Mouse (Mus musculus) embryonic facial prominence, embryonic 12.5 days (tissue): ENCODE measurements around the gene Ahnak. TPM values are rescaled to one million over a fixed set of nuclear protein-coding genes. Genes with fewer than 3 reads are reported as not detected.

Experiments used
- ATAC-seq: fragments of 200-750 bp; cut with Nextera tagmentation; 2 replicates; pipeline ENCODE4 v1.8.0; 2017; ENCODE audit not compliant: insufficient number of reproducible peaks, insufficient read depth, low FRiP score, low TSS enrichment
- H3K27ac ChIP-seq: fragments of 300-500 bp; sonication (generic); 2 replicates; pipeline ENCODE4 v1.5.1; 2016; ENCODE audit warnings: mild to moderate bottlenecking
- H3K27me3 ChIP-seq: fragments of 300-500 bp; sonication (generic); 2 replicates; pipeline ENCODE4 v1.6.1; 2016; ENCODE audit warnings: mild to moderate bottlenecking, moderate library complexity
- H3K36me3 ChIP-seq: fragments of 300-500 bp; sonication (generic); 2 replicates; pipeline ENCODE4 v1.6.1; 2016; ENCODE audit warnings: mild to moderate bottlenecking
- H3K4me1 ChIP-seq: fragments of 300-500 bp; sonication (generic); 2 replicates; pipeline ENCODE4 v1.6.1; 2016
- H3K4me2 ChIP-seq: fragments of 300-500 bp; sonication (generic); replicated peaks from 2 replicates; pipeline ENCODE4 v1.6.1; 2016; ENCODE audit warnings: mild to moderate bottlenecking, moderate library complexity
- H3K4me3 ChIP-seq: fragments of 300-500 bp; sonication (generic); 2 replicates; pipeline ENCODE4 v1.5.1; 2016; ENCODE audit warnings: mild to moderate bottlenecking
- H3K9ac ChIP-seq: fragments of 300-500 bp; sonication (generic); 2 replicates; pipeline ENCODE4 v1.6.1; 2016; ENCODE audit warnings: mild to moderate bottlenecking, moderate library complexity
- H3K9me3 ChIP-seq: fragments of 300-500 bp; sonication (generic); 2 replicates; pipeline ENCODE4 v1.6.1; 2016; ENCODE audit warnings: mild to moderate bottlenecking, moderate library complexity
- WGBS: fragments of 180-500 bp; shearing (Covaris S2); methylation state at CpG from one replicate; pipeline ENCODE4 v1.1.7; 2016; 5-methylcytosine and 5-hydroxymethylcytosine counted together
- polyA plus RNA-seq: library from polyadenylated mRNA; unstranded; fragments of >200 nt; fragmentation: Nextera tagmentation; extraction: Ambion mirVana; gene quantifications from 2 replicates; pipeline ENCODE4 v1.2.1, GENCODE M21; 2016

The Ahnak gene
- polyA plus RNA-seq, 1 experiment from 2014 or later = 27.7 TPM

DNA sequence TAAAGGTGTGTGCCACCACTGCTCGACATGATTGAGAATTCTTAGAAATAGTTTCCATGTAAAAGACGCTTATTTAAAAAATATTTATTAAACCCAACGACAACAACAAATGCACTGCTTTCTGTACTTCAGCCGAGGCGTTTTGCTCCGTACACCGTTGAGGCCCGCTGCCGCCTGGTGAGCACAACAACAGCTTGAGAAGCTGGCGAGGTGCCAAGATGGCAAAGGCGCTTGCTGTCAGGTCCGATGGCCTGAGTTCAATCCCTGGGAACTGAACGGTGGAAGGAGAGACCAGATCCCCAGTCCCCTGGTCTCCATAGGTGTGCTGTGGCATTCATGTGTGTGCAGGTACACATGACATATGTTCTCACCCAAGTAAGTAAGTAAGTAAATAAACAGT is 108.4 kb downstream of the Ahnak start:
- H3K4me2 ChIP-seq = no peak overlapping the region
- no peaks in the 10 kb centered on the region for H3K4me1 ChIP-seq
- H3K4me3 ChIP-seq = no peak overlapping the region
- H3K36me3 ChIP-seq = no peaks in the 10 kb centered on the region
- 89% methylated on average over 13 of the region's 13 CpGs for WGBS
- H3K9me3 ChIP-seq = no peaks in the 10 kb centered on the region
- no peak overlapping the region for H3K9ac ChIP-seq
- no peaks in the 10 kb centered on the region for H3K27me3 ChIP-seq
- ATAC-seq = no peak
- H3K27ac ChIP-seq = no peak overlapping the region

DNA sequence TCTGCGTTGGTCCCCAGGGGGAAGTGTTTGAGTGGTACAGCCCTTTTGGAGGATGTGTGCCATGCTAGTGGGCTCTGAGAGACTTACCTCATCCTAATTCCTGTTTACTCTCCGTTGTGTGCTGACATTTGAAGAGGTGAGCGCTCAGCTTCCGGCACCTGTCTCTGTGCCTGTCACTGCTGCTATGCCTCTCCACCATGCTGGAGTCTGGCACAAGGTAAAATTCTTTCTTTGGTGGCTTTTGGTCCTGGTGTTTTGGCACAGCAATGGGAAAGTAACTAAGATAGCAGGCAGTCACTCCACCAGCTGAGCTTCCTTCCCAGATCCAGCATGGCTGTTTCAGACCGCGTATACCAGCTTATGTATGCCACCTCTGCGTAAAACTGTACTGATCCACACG is 110.7 kb downstream of the Ahnak start:
- no peak overlapping the region for H3K27ac ChIP-seq
- WGBS = 87% methylated on average over 8 of the region's 8 CpGs
- H3K4me1 ChIP-seq = no peaks in the 10 kb centered on the region
- ATAC-seq = no peak
- H3K9me3 ChIP-seq = no peaks in the 10 kb centered on the region
- H3K4me2 ChIP-seq = no peak overlapping the region
- no peaks in the 10 kb centered on the region for H3K27me3 ChIP-seq
- no peaks in the 10 kb centered on the region for H3K36me3 ChIP-seq
- H3K4me3 ChIP-seq = no peak overlapping the region
- no peak overlapping the region for H3K9ac ChIP-seq

DNA sequence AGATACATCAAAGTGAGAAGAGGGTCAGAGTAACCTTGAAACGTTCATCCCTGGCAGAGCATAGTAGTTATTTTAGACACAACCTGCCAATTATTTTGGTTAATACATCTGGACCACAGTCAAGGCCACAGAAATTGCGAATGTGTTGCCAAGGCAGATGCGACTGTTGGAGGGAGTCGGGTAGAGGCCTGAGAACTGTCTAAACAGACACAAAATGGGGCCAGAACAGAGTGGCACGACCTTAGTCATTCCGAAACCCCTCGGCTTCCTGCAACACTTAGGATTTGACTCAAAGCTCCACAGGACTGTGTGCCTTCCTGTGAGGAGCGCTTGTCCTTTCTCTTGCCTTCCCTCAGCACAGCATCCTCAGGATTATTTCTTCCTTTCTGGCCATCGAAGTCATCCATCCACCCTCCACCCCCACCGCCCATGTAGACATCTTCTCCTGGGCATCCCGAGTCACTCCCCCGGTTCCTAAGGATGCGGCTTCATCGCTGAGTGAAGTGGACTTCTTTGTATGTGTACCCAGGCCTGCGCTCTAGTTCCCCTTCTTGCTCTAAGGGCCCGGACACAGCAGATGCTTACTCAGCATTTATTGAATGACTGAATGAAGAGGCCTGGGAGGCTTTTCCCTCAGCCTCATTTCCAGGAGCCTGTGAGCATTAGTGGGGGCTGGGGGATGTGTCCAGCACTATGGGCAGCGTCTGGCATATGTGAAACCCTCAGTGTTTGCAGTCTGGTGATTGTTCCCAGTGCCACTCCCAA is 111.4 kb downstream of the Ahnak start:
- H3K4me2 ChIP-seq = no peak overlapping the region
- H3K27ac ChIP-seq = no peak overlapping the region
- no peaks in the 10 kb centered on the region for H3K9me3 ChIP-seq
- no peak overlapping the region for H3K4me3 ChIP-seq
- no peaks in the 10 kb centered on the region for H3K36me3 ChIP-seq
- ATAC-seq = no peak
- WGBS = 82% methylated on average over 17 of the region's 17 CpGs
- H3K4me1 ChIP-seq = 0 out of 2 replicates have a peak, but pooled peaks cover under 1% of the 10 kb centered on the region
- no peak overlapping the region for H3K9ac ChIP-seq
- H3K27me3 ChIP-seq = no peaks in the 10 kb centered on the region

DNA sequence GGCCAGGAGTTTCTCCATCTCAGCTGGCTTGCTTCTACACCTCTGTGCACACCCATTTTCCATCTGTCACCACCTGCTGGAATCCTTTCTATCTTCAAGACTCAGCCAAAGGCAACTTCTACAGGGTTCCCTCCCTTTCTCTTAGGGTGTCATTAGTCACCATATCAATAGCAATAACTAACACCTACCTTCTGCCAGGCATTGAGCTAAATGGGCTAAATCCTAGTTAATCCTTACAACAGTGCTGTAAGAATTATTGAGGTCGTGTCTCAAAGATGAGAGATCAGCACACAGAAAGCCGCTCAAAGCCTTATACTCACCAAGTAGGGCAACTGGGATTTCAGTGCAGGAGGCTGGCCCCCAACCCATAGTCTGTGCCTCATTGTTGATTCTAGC is 112.0 kb downstream of the Ahnak start:
- Histone ChIP-seq H3K27me3 (no peaks in the 10 kb centered on the region), H3K4me3 (no peak overlapping the region), H3K9ac (no peak overlapping the region), H3K36me3 (no peaks in the 10 kb centered on the region), H3K4me1 (peaks cover 5% of the 10 kb centered on the region), H3K9me3 (no peaks in the 10 kb centered on the region), H3K4me2 (no peak overlapping the region), H3K27ac (no peak overlapping the region)
- WGBS = 67% methylated on average over 2 of the region's 2 CpGs
- no peak for ATAC-seq

DNA sequence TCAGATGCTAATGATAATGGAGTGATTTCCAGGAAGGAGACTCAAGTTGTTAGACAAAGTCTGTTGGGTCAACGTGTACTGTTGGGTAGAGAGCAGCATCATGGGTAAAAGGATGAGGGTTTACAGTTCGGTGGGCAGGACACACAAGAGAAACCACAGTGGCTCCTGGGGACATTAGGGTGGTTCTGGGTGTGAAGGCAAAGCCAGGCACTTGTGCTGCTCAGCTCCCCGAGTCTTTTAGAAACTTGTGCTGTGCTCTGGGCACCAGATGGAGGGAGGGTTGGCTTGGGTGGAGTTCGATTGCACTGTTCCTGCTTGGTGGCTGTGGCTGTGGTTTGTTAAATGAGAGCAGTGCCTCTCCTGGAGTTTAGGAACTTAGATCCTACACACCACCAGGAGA is 114.9 kb downstream of the Ahnak start:
- no peak overlapping the region for H3K9ac ChIP-seq
- H3K4me2 ChIP-seq = no peak overlapping the region
- no peaks in the 10 kb centered on the region for H3K27me3 ChIP-seq
- H3K27ac ChIP-seq = no peak overlapping the region
- 80% methylated on average over 4 of the region's 4 CpGs for WGBS
- no peak overlapping the region for H3K4me3 ChIP-seq
- no peaks in the 10 kb centered on the region for H3K9me3 ChIP-seq
- no peaks in the 10 kb centered on the region for H3K36me3 ChIP-seq
- peaks cover 17% of the 10 kb centered on the region for H3K4me1 ChIP-seq
- no peak for ATAC-seq

DNA sequence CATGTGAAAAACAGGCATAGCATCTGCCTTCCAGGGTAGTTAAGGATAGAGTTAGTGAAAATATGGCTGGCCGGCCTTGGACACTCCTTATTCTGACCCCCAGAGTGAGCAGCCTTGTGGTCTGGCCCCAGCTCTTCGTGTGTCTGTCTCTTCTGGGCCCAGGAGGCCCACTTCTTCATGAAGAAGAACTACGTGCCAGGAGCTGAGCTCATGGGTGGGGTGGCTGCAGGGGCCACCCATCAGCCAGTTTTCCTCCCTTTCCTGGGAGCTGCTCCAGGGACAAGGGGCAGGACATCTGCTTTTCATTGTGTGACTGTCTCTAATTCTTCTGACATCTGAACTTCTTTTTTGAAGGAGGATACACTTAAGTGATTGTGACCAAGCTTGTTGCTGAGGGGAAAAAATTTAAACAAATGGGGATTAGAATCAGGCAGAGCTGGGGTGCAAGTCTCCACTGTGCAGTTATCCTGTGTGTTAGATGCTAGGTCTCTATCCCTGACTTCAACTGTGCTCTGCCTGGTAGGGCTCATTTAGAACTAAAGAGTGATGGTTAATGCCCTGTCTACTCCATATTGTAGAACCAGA is 116.1 kb downstream of the Ahnak start:
- no peak overlapping the region for H3K4me3 ChIP-seq
- H3K9ac ChIP-seq = no peak overlapping the region
- no peak for ATAC-seq
- 55% methylated on average over 3 of the region's 3 CpGs for WGBS
- no peaks in the 10 kb centered on the region for H3K27me3 ChIP-seq
- H3K27ac ChIP-seq = no peak overlapping the region; the same call in 1 of the 2 replicates
- no peaks in the 10 kb centered on the region for H3K36me3 ChIP-seq
- H3K4me2 ChIP-seq = no peak overlapping the region
- H3K9me3 ChIP-seq = no peaks in the 10 kb centered on the region
- H3K4me1 ChIP-seq = peaks cover 17% of the 10 kb centered on the region

DNA sequence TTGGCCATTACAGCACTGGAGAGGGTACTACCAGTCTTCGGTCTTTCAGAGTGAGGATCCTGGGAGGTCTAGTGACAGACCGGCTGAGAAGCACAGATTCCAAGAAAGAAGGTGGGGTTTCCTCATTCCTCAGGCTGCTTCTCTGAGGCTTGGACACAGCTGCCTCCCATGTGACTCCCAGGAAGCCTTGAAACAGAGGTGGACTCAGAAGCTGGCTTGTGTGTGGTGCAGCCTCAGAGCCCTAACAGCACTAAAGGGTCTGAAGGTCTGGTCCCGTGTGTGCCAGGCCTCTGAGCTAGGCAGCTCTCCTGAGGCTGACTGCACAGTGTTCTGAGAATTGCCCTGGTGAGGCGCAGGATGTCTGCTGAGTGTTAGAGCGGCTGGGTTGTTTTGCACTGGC is 117.0 kb downstream of the Ahnak start:
- H3K4me2 ChIP-seq = no peak overlapping the region
- H3K36me3 ChIP-seq = no peaks in the 10 kb centered on the region
- no peak for ATAC-seq
- peak overlapping the region; percentile 67 for H3K27ac ChIP-seq
- no peaks in the 10 kb centered on the region for H3K9me3 ChIP-seq
- peaks cover 17% of the 10 kb centered on the region for H3K4me1 ChIP-seq
- H3K4me3 ChIP-seq = no peak overlapping the region
- H3K9ac ChIP-seq = no peak overlapping the region
- H3K27me3 ChIP-seq = no peaks in the 10 kb centered on the region
- 36% methylated on average over 5 of the region's 5 CpGs for WGBS

DNA sequence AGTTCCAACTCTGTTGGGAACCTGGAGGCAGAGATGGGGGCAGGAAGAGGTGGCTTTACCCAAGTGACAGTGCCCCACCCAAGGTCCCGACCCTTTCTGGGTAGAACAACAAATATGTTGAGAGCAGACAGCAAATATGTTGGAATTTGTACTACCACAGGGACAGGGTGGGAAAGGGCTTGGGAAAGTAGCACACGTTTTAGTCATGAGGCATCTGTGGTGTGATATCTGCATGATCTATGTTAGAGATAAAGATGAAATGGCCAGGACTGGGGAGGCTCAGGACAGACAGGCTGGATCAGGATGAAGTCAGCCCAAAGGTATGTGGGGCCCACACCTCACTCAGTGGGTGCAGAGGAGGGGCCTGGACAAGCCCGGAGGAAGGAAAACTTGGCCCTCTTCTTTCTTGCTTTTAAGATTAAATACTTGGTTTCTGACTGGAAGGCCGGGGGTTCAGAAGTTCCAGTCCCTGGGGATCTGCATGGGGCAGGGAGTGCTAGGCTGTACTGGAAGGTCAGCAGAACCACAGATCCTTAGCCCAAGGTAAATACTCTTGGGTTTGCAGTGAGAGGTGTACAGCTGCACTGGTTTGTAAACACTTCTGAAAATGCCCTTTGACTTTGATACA is 117.8 kb downstream of the Ahnak start:
- Histone ChIP-seq H3K4me2 (no peak overlapping the region), H3K4me1 (peaks cover 17% of the 10 kb centered on the region), H3K4me3 (no peak overlapping the region), H3K27ac (peak overlapping the region; percentile 67; the same call in 1 of the 2 replicates), H3K27me3 (no peaks in the 10 kb centered on the region), H3K9ac (no peak overlapping the region), H3K36me3 (no peaks in the 10 kb centered on the region), H3K9me3 (no peaks in the 10 kb centered on the region)
- WGBS = 40% methylated on average over 4 of the region's 4 CpGs
- peak; percentile 52; the same call in 1 of the 2 replicates for ATAC-seq

DNA sequence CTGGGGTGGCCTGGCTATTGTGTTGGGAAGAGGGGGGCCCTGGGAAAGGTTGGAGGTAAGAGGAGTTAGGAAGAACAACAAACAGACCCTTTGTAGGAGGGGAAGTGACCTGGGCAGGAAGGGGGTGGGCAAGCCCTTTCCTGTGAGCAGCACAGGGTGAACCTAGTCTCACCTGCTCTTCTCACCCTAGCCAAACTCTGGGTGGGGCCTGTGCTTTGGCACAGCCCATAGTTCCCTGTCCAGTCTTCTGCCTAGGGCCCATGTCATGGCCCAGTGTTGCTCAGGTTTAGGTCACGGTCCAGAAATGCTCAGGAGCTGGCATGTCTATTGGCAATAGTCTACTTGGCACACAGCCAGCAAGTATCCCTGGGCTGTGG is 118.3 kb downstream of the Ahnak start:
- Histone ChIP-seq H3K36me3 (no peaks in the 10 kb centered on the region), H3K4me2 (no peak overlapping the region), H3K27me3 (no peaks in the 10 kb centered on the region), H3K27ac (0 out of 2 replicates have a peak overlapping the region, but pooled peaks have one; percentile 67), H3K9me3 (no peaks in the 10 kb centered on the region), H3K4me3 (no peak overlapping the region), H3K4me1 (peaks cover 17% of the 10 kb centered on the region), H3K9ac (no peak overlapping the region)
- 61% methylated on average over 1 of the region's 1 CpGs for WGBS
- no peak for ATAC-seq

DNA sequence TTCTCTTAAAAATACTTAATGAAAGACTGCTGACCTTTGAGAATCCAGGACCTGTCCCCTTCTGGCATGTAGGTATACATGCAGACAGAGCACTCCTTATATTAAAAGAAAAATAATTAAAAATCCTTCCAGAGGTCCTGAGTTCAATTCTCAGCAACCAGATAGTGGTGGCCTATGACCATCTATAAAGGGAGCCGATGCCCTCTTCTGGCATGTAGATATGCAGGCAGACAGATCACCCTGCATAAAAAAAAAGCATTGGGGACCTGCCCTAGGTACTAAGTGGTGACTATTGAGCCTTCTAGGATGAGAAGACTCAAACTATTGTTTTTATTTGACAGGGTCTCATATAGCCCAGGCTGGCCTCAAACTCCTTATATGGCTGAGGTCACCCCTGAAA is 119.5 kb downstream of the Ahnak start:
- H3K9ac ChIP-seq = no peak overlapping the region
- no peak overlapping the region for H3K4me2 ChIP-seq
- no peaks in the 10 kb centered on the region for H3K27me3 ChIP-seq
- peaks cover 17% of the 10 kb centered on the region for H3K4me1 ChIP-seq
- peaks cover 8% of the 10 kb centered on the region; the same call in 1 of the 2 replicates for H3K36me3 ChIP-seq
- no peaks in the 10 kb centered on the region for H3K9me3 ChIP-seq
- H3K4me3 ChIP-seq = no peak overlapping the region
- ATAC-seq = no peak
- H3K27ac ChIP-seq = no peak overlapping the region
- WGBS = 85% methylated on average over 1 of the region's 1 CpGs

DNA sequence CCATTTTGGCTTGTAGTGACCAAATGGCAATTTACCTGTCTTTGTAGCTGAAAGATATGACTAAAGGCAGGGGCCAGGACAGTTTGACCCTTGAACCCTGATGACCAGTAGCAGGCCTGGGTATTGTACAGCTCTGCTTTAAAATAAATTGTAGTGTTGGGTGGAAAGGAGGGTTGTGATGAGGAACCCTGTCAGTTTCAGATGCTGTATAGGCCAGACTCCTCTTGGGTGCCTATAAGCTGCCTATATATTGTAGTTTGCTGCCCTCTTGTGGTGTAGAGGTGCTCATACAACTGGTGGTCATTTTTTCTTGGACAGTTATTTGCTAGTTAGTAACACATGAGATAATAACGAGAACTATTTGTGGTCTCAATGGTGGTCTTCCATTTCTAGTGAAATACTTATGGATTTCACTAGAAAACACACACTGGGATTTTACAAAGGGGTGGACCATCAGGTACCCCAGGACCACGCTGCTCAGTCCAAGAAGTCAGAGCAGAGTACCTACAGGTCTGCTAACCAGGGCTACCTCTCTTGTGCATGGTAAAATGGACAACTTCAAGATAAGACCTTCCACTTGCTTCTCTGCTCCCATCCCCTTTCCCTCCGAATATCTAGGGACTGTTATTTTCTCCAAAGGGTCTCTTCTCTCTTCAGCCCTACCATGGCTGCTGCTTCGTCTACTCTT is 121.2 kb downstream of the Ahnak start:
- ATAC-seq = peak; percentile 35; the same call in 1 of the 2 replicates
- Histone ChIP-seq H3K27me3 (no peaks in the 10 kb centered on the region), H3K27ac (no peak overlapping the region), H3K4me1 (peaks cover 17% of the 10 kb centered on the region), H3K9ac (no peak overlapping the region), H3K4me2 (no peak overlapping the region), H3K9me3 (no peaks in the 10 kb centered on the region), H3K36me3 (peaks cover 14% of the 10 kb centered on the region; the same call in 1 of the 2 replicates), H3K4me3 (no peak overlapping the region)
- WGBS = 47% methylated on average over 4 of the region's 4 CpGs
